In the genomic region with DNA sequence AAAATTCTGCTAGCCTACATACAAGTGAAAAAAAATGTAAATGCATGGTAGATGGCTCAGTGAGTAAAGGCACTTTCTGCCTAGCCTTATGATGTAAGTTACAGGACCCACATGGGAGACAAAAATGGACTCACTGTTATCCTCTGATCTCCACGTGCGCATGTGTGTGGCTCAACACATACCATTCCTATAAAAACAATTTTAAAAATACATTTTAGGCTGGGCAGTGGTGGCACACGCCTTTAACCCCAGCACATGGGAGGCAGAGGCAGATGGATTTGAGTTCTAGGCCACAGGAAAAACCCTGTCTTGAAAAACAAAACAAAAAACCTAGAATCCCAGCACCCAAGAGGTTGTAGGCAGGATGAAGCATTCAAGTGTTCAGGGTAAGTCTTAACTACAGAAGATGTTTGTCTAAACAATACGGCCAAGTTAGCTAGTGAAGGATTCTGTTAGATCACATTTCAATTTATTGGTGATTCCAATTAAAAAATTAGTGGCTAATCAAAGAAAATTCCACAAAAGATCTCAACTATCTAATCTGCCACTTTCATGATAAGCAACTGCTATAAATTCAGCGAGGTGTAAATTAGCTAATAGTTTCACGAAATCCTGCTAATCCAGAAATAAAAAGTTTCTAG, we compare ENCODE assay signal across 8 mouse cellular contexts. TPM values are rescaled to one million over a fixed set of nuclear protein-coding genes. Genes with fewer than 3 reads are reported as not detected.
A peak's percentile ranks its signal among the peaks of the same experiment; 100 is the strongest.
DNase-seq lines count a peak whose midpoint lies in the region; ATAC-seq and TF ChIP-seq lines count a peak whose summit lies in the region.

No protein-coding gene starts in this region.

- H3K4me2 ChIP-seq in forebrain, embryonic 16.5 days (ENCODE audit: low read length) = peak overlapping the region; percentile 61
- H3K4me2 ChIP-seq in liver, embryonic 16.5 days (ENCODE audit: low read depth, low read length) = peak overlapping the region; percentile 80

- no peaks in the 10 kb centered on the region for H3K27me3 ChIP-seq in E14TG2a.4 (ENCODE audit: insufficient read depth, low read length)
- H3K27me3 ChIP-seq in forebrain, embryonic 16.5 days (replicated peaks; ENCODE audit: control insufficient read depth, insufficient read depth, low read length) = no peaks in the 10 kb centered on the region
- no peaks in the 10 kb centered on the region for H3K27me3 ChIP-seq in liver, embryonic 16.5 days (ENCODE audit: control insufficient read depth, insufficient read depth, low read depth, low read length)

- no peak overlapping the region; the same call in none of the 2 replicates for H3K27ac ChIP-seq in forebrain, embryonic 16.5 days (ENCODE audit: low read length)
- H3K27ac ChIP-seq in liver, embryonic 16.5 days (ENCODE audit: low read length) = peak overlapping the region; percentile 42; the same call in 1 of the 2 replicates

- TF ChIP-seq CTCF in E14TG2a.4 (conservative IDR thresholded peaks at IDR 0.05; ENCODE audit: low read length) = no peak

- no peak for ATAC-seq in CD4-positive, CD25-positive, alpha-beta regulatory T cell, adult 4 months
- no peak for ATAC-seq in forebrain, embryonic 16.5 days
- ATAC-seq in liver, embryonic 16.5 days (ENCODE audit: low read depth) = no peak

- peak; percentile 9 for DNase-seq in CD4-positive, CD25-positive, alpha-beta regulatory T cell, adult 2 months (ENCODE audit: low read depth, low spot score)
- DNase-seq in thymus, postnatal 10 days (ENCODE audit: low spot score in 2 of 2) = no peak
- DNase-seq in gastrocnemius, postnatal 10 days = no peak
- no peak for DNase-seq in thymus, postnatal 25 days

- peak overlapping the region; percentile 92 for H3K4me3 ChIP-seq in E14TG2a.4 (replicated peaks; ENCODE audit: low read length)
- peak overlapping the region; percentile 76 for H3K4me3 ChIP-seq in forebrain, embryonic 16.5 days (replicated peaks; ENCODE audit: low read length)
- peak overlapping the region; percentile 96 for H3K4me3 ChIP-seq in liver, embryonic 16.5 days (ENCODE audit: low read depth, low read length)

- no peaks in the 10 kb centered on the region for H3K9me3 ChIP-seq in E14TG2a.4 (ENCODE audit: low read length)
- H3K9me3 ChIP-seq in forebrain, embryonic 16.5 days (ENCODE audit: control insufficient read depth, low read length) = no peaks in the 10 kb centered on the region
- no peaks in the 10 kb centered on the region for H3K9me3 ChIP-seq in liver, embryonic 16.5 days (replicated peaks; ENCODE audit: control insufficient read depth, low read length)

- peaks cover 54% of the 10 kb centered on the region for H3K4me1 ChIP-seq in E14TG2a.4 (replicated peaks; ENCODE audit: low read depth, low read length)
- peaks cover 27% of the 10 kb centered on the region for H3K4me1 ChIP-seq in forebrain, embryonic 16.5 days (replicated peaks; ENCODE audit: control insufficient read depth, insufficient read depth, low read length)
- H3K4me1 ChIP-seq in liver, embryonic 16.5 days (ENCODE audit: control insufficient read depth, low read depth, low read length) = peaks cover 29% of the 10 kb centered on the region

- peak overlapping the region; percentile 88 for H3K9ac ChIP-seq in forebrain, embryonic 16.5 days (replicated peaks; ENCODE audit: low read depth, low read length)
- no peak overlapping the region for H3K9ac ChIP-seq in liver, embryonic 16.5 days (ENCODE audit: low read depth, low read length)

- 28% methylated on average over 6 of the region's 6 CpGs for WGBS in forebrain, embryonic 16.5 days
- WGBS in liver, embryonic 16.5 days (ENCODE audit: insufficient replicate concordance) = 27% methylated on average over 6 of the region's 6 CpGs

- peaks cover 27% of the 10 kb centered on the region for H3K36me3 ChIP-seq in E14TG2a.4 (ENCODE audit: insufficient read depth, low read length)
- no peaks in the 10 kb centered on the region for H3K36me3 ChIP-seq in forebrain, embryonic 16.5 days (ENCODE audit: control insufficient read depth, insufficient read depth)
- H3K36me3 ChIP-seq in liver, embryonic 16.5 days (ENCODE audit: control insufficient read depth, insufficient read depth) = no peaks in the 10 kb centered on the region

RNA-seq across cellular contexts. Expression of a gene that starts 1.1 kb away (rescaled TPM):
- polyA plus RNA-seq in CD4-positive, CD25-positive, alpha-beta regulatory T cell, adult 4 months (2017; shearing (Covaris generic)) = 10 to 100 TPM; 45.0 to 53.9 TPM
- 34.1 and 41.4 TPM in 2 replicates for polyA plus RNA-seq in forebrain, embryonic 16.5 days (2015; fragmentation: Nextera tagmentation; extraction: Ambion mirVana)
- polyA plus RNA-seq in liver, embryonic 16.5 days (2015; fragmentation: Nextera tagmentation; extraction: Ambion mirVana) = 9.5 and 10.0 TPM in 2 replicates
- 10 to 100 TPM; 38.0 to 47.3 TPM for total RNA-seq in gastrocnemius, postnatal 10 days (2021)

RNA-seq across cellular contexts. Expression of a gene that starts 54.5 kb away (rescaled TPM):
- 1 to 10 TPM in 1 of 2 experiments, under 1 TPM in 1; 0.44 to 1.0 TPM for polyA plus RNA-seq in CD4-positive, CD25-positive, alpha-beta regulatory T cell, adult 4 months (2017; shearing (Covaris generic))
- 3.0 TPM in 2 replicates for polyA plus RNA-seq in forebrain, embryonic 16.5 days (2015; fragmentation: Nextera tagmentation; extraction: Ambion mirVana)
- polyA plus RNA-seq in liver, embryonic 16.5 days (2015; fragmentation: Nextera tagmentation; extraction: Ambion mirVana) = 0.18 and 0.21 TPM in 2 replicates
- under 1 TPM; 0.23 to 0.42 TPM for total RNA-seq in gastrocnemius, postnatal 10 days (2021)

RNA-seq across cellular contexts. Expression of a gene that starts 54.8 kb away (rescaled TPM):
- polyA plus RNA-seq in CD4-positive, CD25-positive, alpha-beta regulatory T cell, adult 4 months (2017; shearing (Covaris generic)) = 10 to 100 TPM in 1 of 2 experiments, 1 to 10 TPM in 1; 9.0 to 19.3 TPM
- polyA plus RNA-seq in forebrain, embryonic 16.5 days (2015; fragmentation: Nextera tagmentation; extraction: Ambion mirVana) = 15.2 and 19.3 TPM in 2 replicates
- polyA plus RNA-seq in liver, embryonic 16.5 days (2015; fragmentation: Nextera tagmentation; extraction: Ambion mirVana) = 2.1 and 2.5 TPM in 2 replicates
- total RNA-seq in gastrocnemius, postnatal 10 days (2021) = 1 to 10 TPM; 6.0 to 8.3 TPM
